Mouse (Mus musculus) brain, embryonic 14.5 days (tissue): ENCODE results near the gene Grb7. TPM values are rescaled to one million over a fixed set of nuclear protein-coding genes. Genes with fewer than 3 reads are reported as not detected.

Source experiments
- DNase-seq: peaks from one replicate; pipeline ENCODE4 v3.0.0-alpha.2; 2011; ENCODE audit warnings: low read depth
- CTCF ChIP-seq: fragments of 200-500 bp; IDR thresholded peaks from 2 replicates; pipeline ENCODE4 v1.5.1; 2012; ENCODE audit warnings: inconsistent platforms, mild to moderate bottlenecking, moderate library complexity, borderline replicate concordance; ENCODE audit not compliant: insufficient read depth, insufficient read length; ENCODE audit errors: extremely low read depth
- POLR2A ChIP-seq: fragments of 200-500 bp; IDR thresholded peaks from 2 replicates; pipeline ENCODE4 v1.6.1; 2012; ENCODE audit warnings: mild to moderate bottlenecking, inconsistent platforms, borderline replicate concordance; ENCODE audit not compliant: poor library complexity, insufficient read depth, insufficient read length, severe bottlenecking; ENCODE audit errors: extremely low read depth
- polyA plus RNA-seq: library from polyadenylated mRNA; depleted of rRNA; stranded (reverse); fragments of >200 nt; gene quantifications from 2 replicates; pipeline ENCODE4 v1.2.3, GENCODE M21; 2012; rRNA removed

The Grb7 gene
- polyA plus RNA-seq, 1 experiment: 0.83 TPM

DNA sequence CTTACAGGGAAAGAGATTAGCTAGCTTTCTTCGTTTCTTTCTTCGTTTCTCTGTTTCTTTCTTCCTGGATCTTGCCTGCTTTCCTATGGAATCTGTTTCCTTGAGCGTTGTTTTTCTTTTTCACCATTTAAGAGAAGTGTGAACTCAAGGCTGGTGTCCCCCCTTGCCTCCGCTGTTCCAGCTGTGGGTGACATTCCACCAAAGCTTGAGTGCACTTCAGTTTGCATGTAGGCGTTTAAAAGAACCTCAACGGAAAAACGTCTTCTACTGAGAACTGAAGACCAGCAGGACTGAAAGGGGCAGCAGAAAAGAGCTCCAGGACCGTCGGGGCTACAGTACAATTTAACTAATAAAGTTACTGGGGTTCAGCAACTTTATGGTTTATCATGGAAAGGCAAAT, 47.2 kb downstream of the Grb7 start:
- TF ChIP-seq POLR2A (no peak), CTCF (no peak)
- DNase-seq: no peak

DNA sequence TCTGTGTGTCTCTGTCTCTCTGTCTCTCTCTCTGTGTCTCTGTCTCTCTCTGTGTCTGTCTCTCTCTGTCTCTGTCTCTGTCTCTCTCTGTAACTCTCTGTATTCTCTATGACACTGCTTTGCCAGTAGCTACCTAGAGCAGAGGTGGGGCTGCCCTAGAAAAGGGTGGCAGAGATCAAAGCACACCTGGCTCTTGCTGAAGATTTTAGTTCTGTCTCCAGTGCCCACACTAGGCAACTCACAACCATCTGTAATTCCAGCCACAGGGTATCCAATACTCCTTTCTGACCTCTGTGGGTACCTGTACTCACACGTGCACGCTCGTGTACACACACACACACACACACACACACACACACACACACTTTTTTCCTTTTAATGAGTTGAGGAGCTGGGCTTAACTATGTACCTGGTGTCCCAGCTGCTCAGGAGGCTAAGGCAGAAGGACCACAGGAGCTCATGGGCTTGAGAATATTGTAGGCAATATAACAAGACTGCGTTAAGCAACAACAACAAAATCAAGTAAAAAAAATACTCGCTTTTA, 49.1 kb downstream of the Grb7 start:
- TF ChIP-seq CTCF (no peak), POLR2A (no peak)
- DNase-seq: no peak

- TF ChIP-seq POLR2A (no peak), CTCF (no peak)
- peak; percentile 70 for DNase-seq
These were observed 51.4 kb downstream of the Grb7 start for GRCm38 (mm10) chr11:98497388-98498288.

DNA sequence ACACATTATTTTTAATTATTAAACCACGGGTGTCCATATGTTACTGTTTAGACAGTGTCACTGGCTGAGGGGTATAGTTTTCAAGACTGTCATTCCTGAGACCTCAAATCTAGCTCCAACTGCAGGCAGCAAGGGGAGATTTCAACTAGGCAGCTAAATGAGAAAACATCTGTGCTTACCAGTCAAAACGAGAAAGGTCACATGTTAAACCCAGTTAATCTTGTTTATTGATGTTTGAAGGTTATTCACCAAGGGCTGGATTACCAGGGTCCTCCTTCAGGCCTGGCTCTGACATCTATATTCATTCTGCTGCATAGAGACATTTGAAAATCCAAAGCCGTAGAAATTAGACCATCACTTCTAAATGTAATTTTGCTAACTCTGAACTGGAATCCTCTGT, 58.7 kb downstream of the Grb7 start:
- no peak for DNase-seq

More for the DNA sequence above, 58.7 kb downstream of the Grb7 start:
- TF ChIP-seq CTCF: no peak
- no peak for TF ChIP-seq POLR2A

Other genes starting within 250 kb of the Grb7 start
- gene Cdk12, start 243.3 kb upstream of the Grb7 start, polyA plus RNA-seq: 21.7 and 26.2 TPM in 2 replicates
- gene Neurod2, start 116.7 kb upstream of the Grb7 start, polyA plus RNA-seq: 52.0 and 101 TPM in 2 replicates
- 6.9 and 18.2 TPM in 2 replicates for gene Ppp1r1b, start 98.0 kb upstream of the Grb7 start, polyA plus RNA-seq
- 66.1 and 124 TPM in 2 replicates for gene Stard3, start 88.0 kb upstream of the Grb7 start, polyA plus RNA-seq
- 0.38 and 0.48 TPM in 2 replicates for gene Tcap, start 62.6 kb upstream of the Grb7 start, polyA plus RNA-seq
- gene Pnmt, start 59.9 kb upstream of the Grb7 start, polyA plus RNA-seq: 0.88 and 1.6 TPM in 2 replicates
- gene Pgap3, start 45.9 kb upstream of the Grb7 start, polyA plus RNA-seq: 12.0 and 16.9 TPM in 2 replicates
- gene Erbb2, start 33.9 kb upstream of the Grb7 start, polyA plus RNA-seq: 7.4 and 10.4 TPM in 2 replicates
- gene Mien1, start 7.4 kb upstream of the Grb7 start, polyA plus RNA-seq: 130 and 147 TPM in 2 replicates
- gene Ikzf3, start 99.6 kb downstream of the Grb7 start, polyA plus RNA-seq: 0.07 and 0.20 TPM in 2 replicates
- 0.06 and 0.30 TPM in 2 replicates for gene Zpbp2, start 104.7 kb downstream of the Grb7 start, polyA plus RNA-seq
- 80.6 and 94.6 TPM in 2 replicates for gene Ormdl3, start 141.0 kb downstream of the Grb7 start, polyA plus RNA-seq
- gene Lrrc3c, start 151.9 kb downstream of the Grb7 start, polyA plus RNA-seq: not detected in 2 replicates
- 0.08 and 0.33 TPM in 2 replicates for gene Gm12355, start 179.3 kb downstream of the Grb7 start, polyA plus RNA-seq
- gene Gsdma3, start 180.0 kb downstream of the Grb7 start, polyA plus RNA-seq: not detected in 2 replicates
- gene Gsdma2, start 200.4 kb downstream of the Grb7 start, polyA plus RNA-seq: not detected in 2 replicates
- 0.09 TPM in 1 of 2 replicates, not detected in the other for gene Gsdma, start 218.0 kb downstream of the Grb7 start, polyA plus RNA-seq
- gene Psmd3, start 236.2 kb downstream of the Grb7 start, polyA plus RNA-seq: 201 and 217 TPM in 2 replicates